Mouse (Mus musculus) gastrocnemius, postnatal 36 days (tissue): ENCODE data around the gene Lsm12. TPM values are rescaled to one million over a fixed set of nuclear protein-coding genes. Genes with fewer than 3 reads are reported as not detected.
A peak's percentile ranks its signal among the peaks of the same experiment; 100 is the strongest.

Experiments used
- DNase-seq, 2 experiments: peaks; one replicate each; pipeline ENCODE4 v3.0.0; 2022
- intact Hi-C: fragments of 180-260 bp; cut with DNase I; formaldehyde crosslinking; loops from one replicate; pipeline ENCODE4 v1.15.1; 2025
- total RNA-seq, 2 experiments: library from RNA; stranded (reverse); gene quantifications; 2 replicates each; pipeline ENCODE4 v1.2.3; 2021

The Lsm12 gene
- total RNA-seq, 2 experiments from 2014 or later: 86.6 to 89.2 TPM

- no peak for DNase-seq
Observed at GRCm38 (mm10) chr11:102217876-102218430, 32.9 kb upstream of the Lsm12 start.

GRCm38 (mm10) chr11:102217396-102217795, 32.3 kb upstream of the Lsm12 start:
- DNase-seq: no peak
- intact Hi-C loops: no loop called here

More at GRCm38 (mm10) chr11:102217876-102218430, 32.9 kb upstream of the Lsm12 start:
- intact Hi-C loops: no loop called here

GRCm38 (mm10) chr11:102216886-102217240, 31.8 kb upstream of the Lsm12 start:
- intact Hi-C loops: no loop called here
- DNase-seq: no peak

GRCm38 (mm10) chr11:102216056-102216885, 31.2 kb upstream of the Lsm12 start:
- intact Hi-C loops: no loop called here
- peak; percentile 53 to 63 for DNase-seq

- no peak for DNase-seq
- intact Hi-C loops: no loop called here
Observed at GRCm38 (mm10) chr11:102215511-102215910, 30.4 kb upstream of the Lsm12 start.

- intact Hi-C loops: no loop called here
- no peak for DNase-seq
Observed at GRCm38 (mm10) chr11:102214430-102215156, 29.5 kb upstream of the Lsm12 start.

- intact Hi-C loops: no loop called here
- peak; percentile 48 to 66 for DNase-seq
Observed at GRCm38 (mm10) chr11:102211936-102212341, 26.8 kb upstream of the Lsm12 start.

- no peak for DNase-seq
- intact Hi-C loops: no loop called here
Observed at GRCm38 (mm10) chr11:102211011-102211410, 25.9 kb upstream of the Lsm12 start.

- no peak for DNase-seq
- intact Hi-C loops: no loop called here
Observed at GRCm38 (mm10) chr11:102210185-102210584, 25.1 kb upstream of the Lsm12 start.

GRCm38 (mm10) chr11:102209742-102210141, 24.6 kb upstream of the Lsm12 start:
- DNase-seq: no peak
- intact Hi-C loops: no loop called here

- no peak for DNase-seq
- intact Hi-C loops: no loop called here
Observed at GRCm38 (mm10) chr11:102208846-102209245, 23.8 kb upstream of the Lsm12 start.

- intact Hi-C loops: no loop called here
- DNase-seq: no peak
Observed at GRCm38 (mm10) chr11:102207825-102208777, 23.0 kb upstream of the Lsm12 start.

GRCm38 (mm10) chr11:102206481-102206880, 21.4 kb upstream of the Lsm12 start:
- intact Hi-C loops: no loop called here

GRCm38 (mm10) chr11:102201408-102201821, 16.3 kb upstream of the Lsm12 start:
- peak in 1 of 2 experiments; percentile 15 for DNase-seq
- intact Hi-C loops: no loop called here

More at GRCm38 (mm10) chr11:102206481-102206880, 21.4 kb upstream of the Lsm12 start:
- no peak for DNase-seq

GRCm38 (mm10) chr11:102199856-102200255, 14.8 kb upstream of the Lsm12 start:
- intact Hi-C loops: no loop called here
- peak in 1 of 2 experiments; percentile 19 for DNase-seq

- DNase-seq: no peak
- intact Hi-C loops: no loop called here
Observed at GRCm38 (mm10) chr11:102198245-102198644, 13.1 kb upstream of the Lsm12 start.

- intact Hi-C loops: no loop called here
- no peak for DNase-seq
Observed at GRCm38 (mm10) chr11:102196018-102196797, 11.1 kb upstream of the Lsm12 start.

GRCm38 (mm10) chr11:102193657-102194440, 8.8 kb upstream of the Lsm12 start:
- DNase-seq: no peak
- intact Hi-C loops: no loop called here

GRCm38 (mm10) chr11:102190848-102191247, 5.8 kb upstream of the Lsm12 start:
- intact Hi-C loops: no loop called here
- no peak for DNase-seq
